Mouse (Mus musculus) neural tube, embryonic 13.5 days (tissue): ENCODE data around the gene AU022751. TPM values are rescaled to one million over a fixed set of nuclear protein-coding genes. Genes with fewer than 3 reads are reported as not detected.
"Not testable (repeated sequence)": the region's sequence is repeated elsewhere in the genome, so short reads cannot be mapped to it uniquely, and the experiment has no call there.

Experiments
- ATAC-seq: fragments of 200-750 bp; cut with Nextera tagmentation; 2 replicates; pipeline ENCODE4 v1.8.0; 2017; ENCODE audit warnings: low read depth, mild to moderate bottlenecking, moderate TSS enrichment, moderate library complexity
- H3K27ac ChIP-seq: fragments of 300-500 bp; sonication (generic); replicated peaks from 2 replicates; pipeline ENCODE4 v1.5.1; 2015; ENCODE audit warnings: moderate library complexity, mild to moderate bottlenecking, inconsistent platforms
- H3K27me3 ChIP-seq: fragments of 300-500 bp; sonication (generic); 2 replicates; pipeline ENCODE4 v1.6.1; 2015; ENCODE audit warnings: mild to moderate bottlenecking, inconsistent platforms
- H3K36me3 ChIP-seq: fragments of 300-500 bp; sonication (generic); 2 replicates; pipeline ENCODE4 v1.6.1; 2015; ENCODE audit warnings: mild to moderate bottlenecking, inconsistent platforms
- H3K4me1 ChIP-seq: fragments of 300-500 bp; sonication (generic); replicated peaks from 2 replicates; pipeline ENCODE4 v1.6.1; 2015; ENCODE audit warnings: inconsistent platforms
- H3K4me2 ChIP-seq: fragments of 300-500 bp; sonication (generic); 2 replicates; pipeline ENCODE4 v1.6.1; 2015; ENCODE audit warnings: inconsistent platforms, mild to moderate bottlenecking, moderate library complexity
- H3K4me3 ChIP-seq: fragments of 300-500 bp; sonication (generic); 2 replicates; pipeline ENCODE4 v1.5.1; 2015; ENCODE audit warnings: mild to moderate bottlenecking, inconsistent platforms
- H3K9ac ChIP-seq: fragments of 300-500 bp; sonication (generic); 2 replicates; pipeline ENCODE4 v1.6.1; 2015; ENCODE audit warnings: moderate library complexity, mild to moderate bottlenecking, inconsistent platforms
- H3K9me3 ChIP-seq: fragments of 300-500 bp; sonication (generic); 2 replicates; pipeline ENCODE4 v1.6.1; 2016; ENCODE audit warnings: inconsistent platforms
- WGBS: fragments of 180-500 bp; shearing (Covaris S2); methylation state at CpG from one replicate; pipeline ENCODE4 v1.1.7; 2015; 5-methylcytosine and 5-hydroxymethylcytosine counted together
- microRNA-seq: library from miRNA; unstranded; fragments of <30 nt; microRNA quantifications from one replicate; pipeline ENCODE4, GENCODE M21; 2016
- polyA plus RNA-seq: library from polyadenylated mRNA; unstranded; fragments of >200 nt; fragmentation: Nextera tagmentation; extraction: Ambion mirVana; gene quantifications from 2 replicates; pipeline ENCODE4 v1.2.1, GENCODE M21; 2015

Gene AU022751
- 0.10 TPM in 1 of 2 replicates, not detected in the other for polyA plus RNA-seq

- Histone ChIP-seq H3K27ac (no peak within 1 kb of the TSS), H3K9me3 (peaks cover 17% of the 10 kb centered on the region; the same call in 1 of the 2 replicates), H3K9ac (no peak within 1 kb of the TSS), H3K27me3 (no peaks in the 10 kb centered on the region), H3K4me1 (no peaks in the 10 kb centered on the region), H3K36me3 (no peaks in the 10 kb centered on the region), H3K4me3 (no peak within 1 kb of the TSS), H3K4me2 (no peak within 1 kb of the TSS)
- ATAC-seq, result no peak
- 93% methylated on average over 39 of the region's 39 CpGs for WGBS
Observed at GRCm38 (mm10) chrX:6082954-6083680, at the start of gene AU022751. Gene AU022751 (minus strand): TSS chrX:6083419.

GRCm38 (mm10) chrX:6091996-6092757 is 9.0 kb upstream of the AU022751 start:
- Histone ChIP-seq H3K27me3 (no peaks in the 10 kb centered on the region), H3K4me1 (no peaks in the 10 kb centered on the region), H3K9ac (peak overlapping the region; percentile 64), H3K4me2 (peak overlapping the region; percentile 56), H3K4me3 (peak overlapping the region; percentile 47), H3K36me3 (no peaks in the 10 kb centered on the region), H3K27ac (peak overlapping the region; percentile 64), H3K9me3 (no peaks in the 10 kb centered on the region)
- peak; percentile 97 for ATAC-seq
- WGBS, result 10% methylated on average over 28 of the region's 30 CpGs

DNA sequence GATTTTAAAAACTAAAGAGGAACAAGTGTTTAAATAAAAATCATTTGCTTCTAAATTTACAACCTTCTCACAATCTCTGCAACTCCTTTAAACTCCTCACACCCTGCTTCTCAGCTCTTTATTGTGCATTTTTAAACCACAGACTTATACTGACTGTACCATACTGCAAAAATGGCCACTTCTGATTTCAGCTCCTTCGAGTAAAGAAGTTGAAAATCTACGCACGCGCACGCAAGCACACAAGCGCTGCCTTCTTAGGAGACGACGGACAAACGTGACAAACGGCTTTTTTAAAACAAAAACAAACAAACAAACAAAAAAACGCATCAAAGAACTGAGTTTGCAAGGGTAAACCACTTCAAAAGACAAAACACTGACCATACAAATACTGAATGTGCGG is 8.3 kb upstream of the AU022751 start:
- no peaks in the 10 kb centered on the region for H3K9me3 ChIP-seq
- H3K36me3 ChIP-seq, result no peaks in the 10 kb centered on the region
- WGBS, result 18% methylated on average over 12 of the region's 12 CpGs
- H3K4me2 ChIP-seq, result peak overlapping the region; percentile 56
- no peaks in the 10 kb centered on the region for H3K4me1 ChIP-seq
- H3K27me3 ChIP-seq, result no peaks in the 10 kb centered on the region
- peak overlapping the region; percentile 47 for H3K4me3 ChIP-seq
- H3K27ac ChIP-seq, result peak overlapping the region; percentile 64
- peak overlapping the region; percentile 64 for H3K9ac ChIP-seq
- 0 out of 2 replicates have a peak, but pooled peaks have one; percentile 71 for ATAC-seq

GRCm38 (mm10) chrX:6061563-6061962 is 21.7 kb downstream of the AU022751 start:
- Histone ChIP-seq H3K9ac (no peak overlapping the region), H3K27ac (no peak overlapping the region), H3K36me3 (no peaks in the 10 kb centered on the region), H3K9me3 (no peaks in the 10 kb centered on the region), H3K27me3 (no peaks in the 10 kb centered on the region), H3K4me1 (no peaks in the 10 kb centered on the region), H3K4me3 (no peak overlapping the region), H3K4me2 (no peak overlapping the region)
- WGBS, result 77% methylated on average over 1 of the region's 1 CpGs
- ATAC-seq, result no peak

- peak overlapping the region; percentile 79 for H3K27ac ChIP-seq
- peak; percentile 82 for ATAC-seq
- peak overlapping the region; percentile 44 for H3K4me3 ChIP-seq
- 0 out of 2 replicates have a peak overlapping the region, but pooled peaks have one; percentile 50 for H3K9ac ChIP-seq
- H3K9me3 ChIP-seq, H3K36me3 ChIP-seq, H3K27me3 ChIP-seq: not testable (repeated sequence)
- peak overlapping the region; percentile 55 for H3K4me2 ChIP-seq
- H3K4me1 ChIP-seq, result peaks cover 12% of the 10 kb centered on the region
- 15% methylated on average over 21 of the region's 60 CpGs for WGBS
Observed at GRCm38 (mm10) chrX:6047936-6048614, 35.1 kb downstream of the AU022751 start.

DNA sequence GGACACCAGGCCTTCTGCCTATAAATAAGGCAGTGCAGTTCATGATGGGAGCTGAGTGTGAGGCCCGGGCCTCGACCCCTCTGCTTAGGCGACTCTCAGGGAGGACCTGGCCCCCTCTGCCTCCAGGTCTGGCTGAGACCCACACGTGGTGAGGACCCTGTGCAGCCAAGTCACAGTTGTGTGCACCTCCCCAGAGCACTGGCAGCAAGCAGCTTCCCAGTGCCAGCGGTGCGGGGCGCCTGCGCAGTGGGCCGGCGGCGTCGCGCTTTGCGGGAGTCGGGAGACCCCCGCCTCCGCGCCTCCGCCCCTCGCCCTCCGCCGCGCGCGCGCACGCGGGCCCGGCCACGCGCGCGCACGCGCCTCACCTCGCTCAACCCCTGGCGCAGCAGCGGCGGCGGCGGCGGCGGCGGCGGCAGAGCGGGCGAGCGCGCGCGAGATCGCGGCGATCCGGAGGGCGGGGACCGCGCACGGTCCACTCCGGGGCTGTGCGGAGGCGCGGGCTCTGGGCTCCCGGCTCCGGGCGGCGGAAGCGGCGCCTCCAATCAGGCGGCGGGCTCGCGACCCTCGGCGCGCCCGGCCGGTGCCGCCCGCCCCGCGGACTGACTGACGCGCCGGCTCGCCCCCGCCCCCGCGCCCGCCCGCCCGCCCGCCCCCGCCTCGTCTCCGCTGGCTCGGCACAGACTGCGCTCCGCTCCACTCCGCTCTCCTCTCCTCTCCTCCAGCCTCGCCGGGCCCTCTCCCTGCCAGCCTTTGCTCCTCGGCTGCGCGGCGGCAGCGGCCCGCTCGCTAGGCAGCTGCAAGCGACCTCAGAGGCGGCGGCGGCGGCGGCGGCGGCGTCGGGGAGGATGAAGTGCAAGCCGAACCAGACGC is 35.9 kb downstream of the AU022751 start, which contains the start of gene Nudt11:
Gene Nudt11, plus strand, starts transcription at position 388 of the 870 bp plus-strand sequence.
- Histone ChIP-seq H3K27ac (peak within 1 kb of the TSS; percentile 79), H3K9ac (0 out of 2 replicates have a peak within 1 kb of the TSS, but pooled peaks have one; percentile 50), H3K4me1 (peaks cover 12% of the 10 kb centered on the region), H3K4me2 (peak within 1 kb of the TSS; percentile 55), H3K4me3 (peak within 1 kb of the TSS; percentile 44)
- H3K9me3 ChIP-seq, H3K36me3 ChIP-seq, H3K27me3 ChIP-seq: not testable (repeated sequence)
- peak; percentile 93 for ATAC-seq
- 4% methylated on average over 11 of the region's 121 CpGs for WGBS

Small RNA genes lying within 50 kb of the gene (microRNA-seq; reads per million reads assigned to microRNA genes)
- not detected for gene Gm27360

Other genes starting within 250 kb of the AU022751 start
- 17.4 and 20.4 TPM in 2 replicates for gene Nudt11, start 36.0 kb downstream of the AU022751 start, polyA plus RNA-seq
- gene Nudt10, start 89.6 kb upstream of the AU022751 start, polyA plus RNA-seq, result 51.5 and 53.4 TPM in 2 replicates
- 0.13 and 0.15 TPM in 2 replicates for gene Bmp15, start 237.3 kb upstream of the AU022751 start, polyA plus RNA-seq